Mouse (Mus musculus) gastrocnemius, postnatal 10 days (tissue): ENCODE data around the gene Zc3h7b. TPM values are rescaled to one million over a fixed set of nuclear protein-coding genes. Genes with fewer than 3 reads are reported as not detected.
A peak's percentile ranks its signal among the peaks of the same experiment; 100 is the strongest.
"Not testable (repeated sequence)": the region's sequence is repeated elsewhere in the genome, so short reads cannot be mapped to it uniquely, and the experiment has no call there.

Source experiments
- DNase-seq: peaks from one replicate; pipeline ENCODE4 v3.0.0; 2021; ENCODE audit warnings: mixed read lengths
- total RNA-seq, 2 experiments: library from RNA; stranded (reverse); gene quantifications; 2 replicates each; pipeline ENCODE4 v1.2.3; 2021

The Zc3h7b gene
- total RNA-seq, 2 experiments from 2014 or later = 39.8 to 43.1 TPM

DNA sequence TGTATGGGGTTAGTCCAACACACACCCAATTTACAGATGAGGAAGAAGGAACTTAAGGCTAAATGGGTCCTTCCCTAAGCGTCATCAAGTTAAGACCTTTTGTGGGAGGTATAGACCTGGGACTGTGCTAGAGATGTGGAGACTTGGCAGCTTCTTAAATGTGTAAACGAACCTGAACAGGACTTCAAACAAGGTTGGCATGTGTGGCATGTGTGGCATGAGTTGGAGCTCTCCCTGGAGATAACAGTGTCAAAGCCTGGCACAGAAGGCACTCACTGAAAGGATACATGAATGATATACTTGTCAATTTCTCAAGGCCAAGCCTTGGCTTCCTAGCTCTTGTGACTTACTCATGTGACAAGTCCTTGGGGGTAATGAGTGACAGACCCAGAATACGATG, 5.6 kb upstream of the Zc3h7b start:
- DNase-seq = no peak

DNA sequence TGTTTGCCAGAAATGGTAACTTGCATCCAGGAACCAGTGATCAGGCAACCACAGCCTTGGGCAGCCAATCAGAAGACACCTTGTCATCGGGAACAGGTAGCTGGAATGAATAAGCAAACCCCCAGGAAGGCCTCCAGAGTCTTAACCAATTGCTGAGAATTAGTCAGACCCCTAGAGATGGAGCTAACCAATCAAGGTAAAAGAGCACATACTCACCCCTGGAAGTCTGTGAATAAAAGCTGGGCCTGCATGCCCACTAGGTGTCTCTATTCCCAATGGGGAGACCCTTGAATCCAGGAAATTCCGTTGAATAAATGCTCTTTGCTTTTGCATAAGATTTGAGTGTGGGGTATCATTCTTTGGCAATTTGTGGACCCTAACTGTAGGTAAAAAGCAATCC, 4.9 kb upstream of the Zc3h7b start:
- no peak for DNase-seq

DNA sequence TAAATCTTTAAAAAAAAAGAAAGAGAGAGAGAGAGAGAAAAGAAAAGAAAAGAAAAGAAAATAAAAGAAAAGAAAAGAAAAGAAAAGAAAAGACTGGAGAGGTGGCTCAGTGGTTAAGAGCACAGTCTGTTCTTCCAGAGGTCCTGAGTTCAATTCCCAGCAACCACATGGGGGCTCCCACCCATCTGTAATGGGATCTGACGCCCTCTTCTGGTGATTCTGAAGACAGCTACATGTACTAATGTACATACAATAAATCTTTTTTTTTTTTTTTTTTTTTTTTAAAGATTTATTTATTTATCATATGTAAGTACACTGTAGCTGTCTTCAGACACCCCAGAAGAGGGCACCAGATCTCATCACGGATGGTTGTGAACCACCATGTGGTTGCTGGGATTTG, 2.5 kb upstream of the Zc3h7b start:
- not testable (repeated sequence) for DNase-seq

DNA sequence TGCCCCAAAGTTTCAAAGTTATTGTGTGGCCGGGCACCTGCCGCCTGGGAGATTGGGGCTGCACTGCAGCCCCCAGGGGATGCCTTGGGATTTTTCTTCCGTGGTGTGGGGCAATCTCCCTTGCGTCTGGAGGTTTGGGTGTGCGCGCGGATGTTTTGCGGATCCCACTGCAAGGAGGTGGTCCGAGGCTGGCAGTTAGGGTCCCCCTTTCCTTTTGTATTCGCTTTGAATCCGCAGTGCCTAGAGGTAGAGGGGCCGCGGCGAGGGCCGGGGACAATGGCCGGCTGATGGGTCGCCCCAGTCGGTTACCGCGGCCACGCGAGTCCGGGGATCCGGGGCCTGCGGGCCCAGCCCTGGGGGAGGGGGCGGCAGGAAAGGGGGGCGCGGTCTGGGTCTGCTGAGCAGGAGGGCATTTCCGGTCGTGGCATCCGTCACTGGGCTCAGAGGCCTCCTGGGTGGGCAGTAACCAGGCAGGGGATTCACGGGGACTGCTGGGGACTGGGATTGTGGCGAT, 801 bp downstream of the Zc3h7b start:
- peak; percentile 70 for DNase-seq

DNA sequence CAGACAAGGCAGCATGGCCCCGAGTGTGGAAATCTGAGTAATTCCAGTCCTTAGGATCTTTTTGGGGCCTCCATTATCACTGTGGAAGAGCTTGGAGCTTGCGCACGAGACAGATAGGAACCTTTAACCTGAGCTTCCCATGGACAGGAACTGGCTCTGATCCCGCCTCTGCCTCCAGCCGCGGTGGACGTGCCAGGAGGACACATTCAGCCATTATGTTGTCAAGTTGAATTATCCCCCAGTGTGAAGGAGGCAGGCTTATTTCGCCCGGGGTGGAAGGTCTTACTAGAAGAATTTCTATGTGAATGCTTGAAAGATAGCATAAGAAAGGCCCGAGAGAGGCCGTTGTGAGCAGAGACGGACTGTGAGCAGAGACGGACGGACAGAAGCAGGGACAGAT, 4.9 kb downstream of the Zc3h7b start:
- DNase-seq = no peak

DNA sequence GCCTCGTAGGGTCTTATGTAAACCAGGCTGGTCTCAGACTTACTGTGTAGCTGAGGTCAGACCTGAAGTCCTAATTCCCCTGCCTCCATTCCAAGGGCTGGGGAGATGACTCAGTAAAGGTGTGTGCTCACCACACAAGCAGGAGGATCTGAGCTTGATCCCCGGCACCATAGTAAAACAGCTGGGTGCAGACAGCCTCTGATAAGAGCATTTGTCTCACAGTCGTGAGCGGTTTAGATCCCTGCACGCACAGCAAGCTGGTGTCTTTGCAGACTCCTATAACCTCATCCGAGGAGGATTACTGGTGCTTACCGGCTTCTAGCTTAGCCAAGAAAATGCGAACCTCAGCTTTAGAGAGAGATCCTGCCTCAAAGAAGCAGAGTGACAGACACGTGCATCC, 8.8 kb downstream of the Zc3h7b start:
- DNase-seq = no peak

DNA sequence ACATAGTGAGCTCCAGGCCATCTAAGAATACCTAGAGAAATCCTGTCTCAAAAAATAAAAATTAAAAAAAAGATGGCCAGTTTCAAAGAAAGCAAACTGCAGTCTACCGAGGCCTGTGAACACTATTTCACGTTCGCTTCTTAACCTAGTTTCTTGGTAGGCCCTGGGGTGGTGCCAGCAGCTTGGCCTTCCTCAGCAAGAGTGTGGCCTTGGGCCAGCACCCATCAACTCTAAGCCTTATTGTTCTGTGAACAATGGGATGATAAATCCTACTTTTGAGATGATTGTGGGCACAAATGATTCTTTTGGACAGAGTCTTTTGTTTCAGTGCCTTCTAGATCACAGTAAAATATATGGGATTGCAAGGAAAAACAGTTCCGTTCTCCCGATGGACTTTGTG, 13.8 kb downstream of the Zc3h7b start:
- no peak for DNase-seq

DNA sequence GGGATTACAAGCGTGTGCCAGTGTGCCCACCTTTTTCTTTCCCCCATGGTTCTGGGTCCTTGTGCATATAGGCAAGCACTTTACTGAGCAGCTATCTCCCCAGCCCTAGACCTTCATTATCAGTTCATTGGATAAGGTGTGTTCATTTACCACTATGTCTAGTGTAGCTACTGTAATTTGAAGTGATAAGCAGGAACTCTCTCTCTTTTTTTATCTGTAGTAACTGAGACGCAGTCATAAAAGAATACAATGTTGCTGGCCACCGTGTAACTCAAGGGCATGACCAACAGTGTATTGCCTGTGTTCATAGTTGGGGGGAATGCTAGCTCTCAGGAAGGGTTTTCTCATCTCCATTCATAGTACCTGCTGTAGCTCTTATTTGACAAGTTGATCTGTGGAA, 14.7 kb downstream of the Zc3h7b start:
- no peak for DNase-seq

DNA sequence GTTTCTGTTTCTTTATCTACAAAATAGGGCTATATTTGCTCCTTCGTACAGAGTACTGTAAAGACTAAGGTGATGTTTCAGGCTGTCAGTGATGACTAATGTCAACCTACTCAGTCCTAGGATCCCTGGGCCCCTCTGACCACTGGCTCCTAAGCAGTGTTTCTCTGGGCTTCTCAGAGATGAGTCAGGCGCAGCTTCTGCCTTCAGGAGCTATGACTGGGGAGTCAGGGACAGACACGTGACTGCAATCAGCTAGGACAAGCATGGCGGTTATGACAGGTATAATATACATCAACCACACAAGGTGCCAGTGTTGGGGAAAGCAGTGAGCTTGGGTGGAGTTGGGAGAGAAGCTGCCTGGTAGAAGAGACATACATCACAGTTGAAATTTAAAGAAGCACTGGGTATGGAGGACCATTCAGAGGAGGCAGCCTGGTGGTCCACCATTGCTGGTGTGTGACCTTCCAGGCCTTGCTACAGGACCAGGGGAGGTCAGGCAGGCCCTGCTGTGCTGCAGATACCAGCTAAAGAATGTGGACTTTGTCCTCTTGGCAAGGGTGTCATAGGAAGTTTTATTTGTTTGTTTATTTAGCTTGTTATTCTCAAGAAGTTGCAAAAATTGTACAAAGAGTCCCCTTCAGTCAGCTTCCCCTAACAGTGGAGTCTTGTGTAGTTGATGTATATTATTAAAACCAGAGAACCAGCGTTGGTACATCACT, 15.7 kb downstream of the Zc3h7b start:
- no peak for DNase-seq

DNA sequence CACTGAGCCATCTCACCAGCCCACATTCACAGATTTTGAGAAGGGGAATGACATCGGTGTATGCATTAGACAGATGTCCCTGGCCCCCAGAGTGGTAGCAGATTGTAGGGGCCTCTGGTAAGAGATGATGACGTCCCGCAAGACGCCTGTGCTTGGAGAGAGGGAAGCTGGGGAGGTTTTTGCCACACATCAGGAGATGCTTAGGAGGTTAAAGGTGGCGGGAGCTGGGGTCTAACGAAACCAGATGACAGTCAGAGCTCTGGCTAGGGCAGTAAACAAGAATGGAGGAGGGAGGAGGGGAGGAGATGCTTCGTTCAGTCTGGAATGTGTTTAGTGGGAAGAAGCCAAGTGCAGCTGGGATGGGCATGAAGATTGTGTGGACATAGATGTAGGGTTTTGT, 16.5 kb downstream of the Zc3h7b start:
- no peak for DNase-seq

DNA sequence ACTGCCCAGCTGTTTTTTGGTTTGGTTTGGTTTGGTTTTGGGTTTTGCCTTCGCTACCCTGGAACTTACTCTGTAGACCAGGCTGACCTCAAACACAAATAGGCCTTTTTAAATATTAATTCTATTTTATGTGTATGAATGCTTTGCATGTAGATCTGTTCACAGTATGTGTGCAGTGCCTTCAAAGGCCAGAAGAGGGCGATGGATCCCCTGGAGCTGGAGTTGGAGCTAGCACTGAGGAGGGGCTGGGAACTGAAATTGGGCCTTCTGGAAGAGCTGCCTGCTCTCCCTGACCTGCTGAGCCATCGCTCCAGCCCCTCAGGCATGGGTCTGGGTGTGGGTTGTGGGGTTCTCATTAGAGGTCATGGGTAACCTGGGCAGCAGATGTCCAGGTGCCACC, 17.1 kb downstream of the Zc3h7b start:
- DNase-seq = no peak

DNA sequence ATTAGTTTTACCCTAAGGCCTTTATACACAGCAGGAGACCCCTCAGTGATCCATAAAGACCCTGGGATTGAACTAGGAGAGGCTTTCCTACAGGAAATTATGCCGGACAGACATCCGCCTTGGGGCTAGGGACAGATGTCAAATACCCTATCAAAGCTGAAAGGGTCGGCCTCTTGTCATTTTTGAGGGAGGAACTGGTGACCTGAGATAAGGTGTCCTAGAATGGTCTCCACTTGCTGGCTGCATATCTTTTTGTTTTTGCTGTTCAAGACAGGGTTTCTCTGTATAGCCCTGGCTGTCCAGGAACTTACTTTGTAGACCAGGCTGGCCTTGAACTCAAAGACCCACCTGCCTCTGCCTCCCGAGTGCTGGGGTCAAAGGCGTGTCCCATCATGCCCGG, 19.7 kb downstream of the Zc3h7b start:
- DNase-seq = no peak

DNA sequence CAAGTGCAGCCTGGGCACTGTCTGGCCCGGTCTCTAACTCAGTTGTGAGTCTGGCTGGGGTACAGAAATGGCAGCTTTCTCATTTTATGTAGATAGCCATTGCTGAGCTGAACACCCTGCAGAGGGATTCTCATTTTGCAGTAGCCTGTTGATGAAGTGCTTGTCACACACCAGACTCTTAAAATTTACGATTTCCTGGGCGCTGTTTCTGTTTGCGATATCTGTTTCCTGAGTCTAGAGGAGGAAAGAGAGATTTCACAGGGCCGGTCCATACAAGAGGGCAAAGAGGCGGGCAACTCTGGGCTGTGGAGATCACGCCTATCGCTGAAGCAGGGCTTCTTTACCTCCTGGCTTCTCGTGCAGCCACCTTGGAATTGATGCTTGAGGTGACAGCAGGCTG, 20.8 kb downstream of the Zc3h7b start:
- no peak for DNase-seq

DNA sequence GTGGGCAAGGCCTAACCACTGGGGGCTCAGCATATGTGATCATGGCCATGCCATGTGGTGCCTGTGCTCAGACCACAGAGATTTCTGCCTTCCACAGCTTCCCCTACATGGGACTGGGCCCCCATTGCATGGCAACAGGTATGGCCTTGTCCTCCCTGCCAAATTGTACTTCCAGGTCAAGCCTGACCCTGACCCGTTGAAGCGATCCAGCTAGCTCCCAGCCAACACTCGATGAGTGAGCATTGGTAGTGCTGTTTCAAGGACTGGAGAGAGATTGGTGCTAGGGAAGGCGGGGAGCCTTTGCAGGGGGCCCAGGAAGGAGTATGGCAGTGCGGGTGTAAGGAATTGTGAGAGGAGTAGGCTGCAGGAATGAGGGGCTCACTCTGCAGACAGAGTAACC, 21.6 kb downstream of the Zc3h7b start:
- no peak for DNase-seq

DNA sequence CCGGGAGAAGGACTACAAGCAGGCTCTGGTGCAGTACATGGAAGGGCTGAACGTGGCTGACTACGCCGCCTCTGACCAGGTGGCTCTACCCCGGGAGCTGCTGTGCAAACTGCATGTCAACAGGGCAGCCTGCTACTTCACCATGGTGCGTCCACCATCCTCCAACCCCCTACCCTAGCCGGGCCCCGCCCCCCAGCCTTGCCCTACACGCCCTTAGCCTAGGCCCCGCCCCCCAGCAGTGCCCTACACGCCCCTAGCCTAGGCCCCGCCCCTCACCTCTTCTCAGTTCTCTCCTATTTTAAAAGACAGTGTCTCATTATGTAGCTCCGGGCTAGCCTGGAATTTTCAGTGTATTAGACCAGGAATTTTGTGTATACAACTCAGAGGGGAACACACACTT, 24.2 kb downstream of the Zc3h7b start:
- no peak for DNase-seq

DNA sequence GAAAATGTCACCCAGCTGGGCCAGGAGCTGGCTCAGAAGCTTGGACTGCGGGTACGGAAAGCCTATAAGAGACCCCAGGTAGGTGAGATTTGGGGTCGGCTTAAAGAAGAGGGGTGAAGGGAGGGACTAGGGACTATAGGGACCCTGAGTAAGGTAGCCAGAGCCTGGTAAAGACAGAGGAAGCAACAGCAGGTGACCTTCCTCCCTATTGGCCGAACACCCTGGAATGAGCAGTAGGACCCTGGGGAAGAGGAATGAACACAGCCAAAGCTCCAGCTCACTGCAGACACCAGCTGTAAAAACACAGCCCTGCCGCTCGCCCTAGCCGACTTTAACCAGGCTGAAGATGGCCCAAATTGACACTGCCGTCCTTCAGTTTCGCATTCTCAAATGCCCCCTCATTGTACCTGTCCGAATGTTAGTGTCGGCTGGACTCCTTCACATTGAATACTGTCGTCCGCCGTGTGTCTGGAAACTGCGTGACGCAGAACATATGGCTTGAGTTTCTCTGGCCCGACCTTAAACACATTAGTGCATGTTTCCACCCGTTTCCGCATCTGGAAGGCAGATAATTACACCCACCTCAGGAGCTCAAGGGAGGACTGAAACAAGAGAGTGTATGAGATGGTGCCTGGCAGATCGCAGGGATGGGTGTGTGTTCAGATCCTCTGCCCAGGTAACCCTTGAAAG, 27.7 kb downstream of the Zc3h7b start:
- DNase-seq = no peak

DNA sequence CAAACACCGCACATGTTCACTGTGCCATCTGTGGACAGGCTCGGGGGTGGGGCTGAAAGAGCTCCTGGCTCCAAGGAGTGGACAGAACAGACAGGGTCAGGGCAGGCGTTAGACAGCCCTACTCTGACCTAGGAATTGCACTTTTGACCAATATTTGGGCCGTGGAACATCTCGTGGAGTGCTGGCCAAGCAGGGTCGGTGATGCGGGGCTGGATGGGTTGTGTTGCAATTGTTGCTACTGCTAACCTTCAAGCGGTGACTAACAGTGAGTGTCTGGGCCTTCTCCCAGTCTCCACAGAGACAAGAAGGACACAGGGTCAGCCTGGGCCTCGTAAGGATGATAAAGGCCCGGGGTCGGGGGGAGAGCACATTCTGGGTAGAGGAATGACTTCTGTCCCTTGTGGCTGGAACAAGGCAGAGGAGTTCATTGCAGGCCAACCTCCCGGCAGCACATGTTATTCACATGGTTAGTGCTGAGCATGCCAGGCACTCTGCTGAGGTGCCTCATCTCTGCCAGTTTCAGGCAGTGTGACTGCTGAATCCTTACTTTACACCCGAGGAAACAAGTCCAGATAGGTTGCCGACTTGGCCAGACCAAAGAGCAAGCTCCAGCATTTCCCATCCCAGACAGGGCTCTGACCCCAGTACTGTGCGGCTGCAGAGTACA, 29.8 kb downstream of the Zc3h7b start:
- DNase-seq = no peak

DNA sequence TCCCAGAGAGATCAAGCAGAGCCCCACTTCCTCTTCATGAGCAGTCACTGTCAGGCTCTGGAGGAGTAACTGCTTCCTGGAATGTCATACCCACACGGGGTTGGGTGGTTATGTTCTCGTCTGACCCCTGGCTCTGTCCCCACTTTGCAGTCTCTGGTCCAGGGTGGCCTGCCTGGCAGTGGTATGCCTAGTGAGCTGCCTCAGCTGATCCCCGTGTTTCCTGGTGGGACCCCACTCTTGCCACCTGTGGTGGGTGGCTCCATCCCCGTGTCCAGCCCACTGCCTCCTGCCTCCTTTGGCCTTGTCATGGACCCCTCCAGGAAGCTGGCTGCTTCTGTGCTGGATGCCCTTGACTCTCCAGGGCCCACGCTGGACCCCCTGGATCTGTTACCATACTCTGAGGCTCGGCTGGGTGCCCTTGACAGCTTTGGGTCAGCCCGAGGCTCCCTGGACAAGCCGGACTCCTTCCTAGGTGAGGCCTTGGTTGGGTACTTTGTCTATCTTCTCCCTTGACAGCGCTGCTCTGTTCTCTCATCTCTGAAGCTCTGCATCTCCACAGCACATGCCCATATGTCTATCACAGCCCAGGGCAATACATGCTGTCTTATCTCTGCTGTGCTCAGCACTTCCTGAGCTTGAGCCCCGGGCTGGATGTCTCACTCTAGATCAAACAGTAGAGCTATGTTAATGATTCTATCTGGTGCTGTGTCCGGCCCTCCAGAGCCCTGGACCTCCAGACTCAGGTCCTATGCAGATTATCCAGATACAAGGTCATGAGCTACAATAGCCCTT, 32.0 kb downstream of the Zc3h7b start:
- no peak for DNase-seq

DNA sequence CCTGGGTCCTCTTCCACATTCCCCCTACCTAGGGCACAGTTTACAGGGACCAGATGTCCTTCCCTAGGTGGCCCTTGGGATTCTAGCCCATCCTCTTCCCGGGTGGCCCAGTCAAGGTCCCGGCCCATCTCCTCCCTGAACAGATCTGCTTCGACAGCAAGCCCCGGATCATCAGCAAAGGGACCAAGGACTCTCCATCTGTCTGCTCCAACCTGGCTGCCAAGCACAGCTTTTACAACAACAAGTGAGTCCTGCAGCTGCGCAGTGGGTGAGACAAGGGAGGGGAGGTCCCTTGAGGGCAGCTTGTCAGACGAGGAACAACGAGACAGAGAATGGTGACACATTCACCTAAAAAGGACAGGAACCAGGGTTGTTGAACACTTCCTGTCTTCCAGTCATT, 37.0 kb downstream of the Zc3h7b start:
- no peak for DNase-seq

DNA sequence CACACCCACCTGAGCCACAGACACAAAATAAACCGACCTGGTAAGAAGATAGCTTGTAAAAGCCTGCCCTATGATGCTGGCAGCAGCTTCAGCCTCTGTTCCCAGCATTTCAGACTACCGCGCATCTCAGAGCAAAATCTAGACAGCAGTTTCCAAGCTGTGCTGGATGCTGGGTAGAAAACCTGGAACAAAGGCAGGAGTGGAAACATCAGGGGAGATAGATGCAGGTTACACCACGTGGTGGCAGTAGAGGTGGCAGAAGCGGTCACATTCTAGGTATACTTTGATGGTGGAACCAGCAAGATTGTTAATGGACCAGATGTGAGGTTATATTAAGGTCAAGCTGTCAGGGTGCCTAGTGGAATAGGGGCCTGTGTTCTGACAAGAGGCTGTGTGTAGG, 39.9 kb downstream of the Zc3h7b start:
- DNase-seq = no peak

DNA sequence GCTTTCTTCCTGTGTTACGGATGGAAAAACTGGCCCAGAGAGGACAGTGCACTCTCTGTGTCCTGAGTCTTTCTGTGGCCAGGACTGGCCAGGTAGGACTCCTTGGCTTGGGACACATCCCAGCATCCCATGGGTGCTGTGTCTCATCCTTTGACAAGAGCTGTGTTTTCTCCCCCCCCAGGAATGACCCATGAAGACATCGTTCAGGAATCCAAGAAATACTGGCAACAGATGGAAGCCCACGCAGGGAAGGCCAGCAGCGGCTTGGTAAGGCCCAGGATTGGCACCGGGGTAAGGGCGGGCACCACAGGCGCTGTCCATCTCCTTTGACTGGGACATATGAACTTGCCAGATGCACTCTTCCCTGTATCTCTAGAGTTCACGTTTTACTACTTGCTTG, 40.8 kb downstream of the Zc3h7b start:
- DNase-seq = no peak

DNA sequence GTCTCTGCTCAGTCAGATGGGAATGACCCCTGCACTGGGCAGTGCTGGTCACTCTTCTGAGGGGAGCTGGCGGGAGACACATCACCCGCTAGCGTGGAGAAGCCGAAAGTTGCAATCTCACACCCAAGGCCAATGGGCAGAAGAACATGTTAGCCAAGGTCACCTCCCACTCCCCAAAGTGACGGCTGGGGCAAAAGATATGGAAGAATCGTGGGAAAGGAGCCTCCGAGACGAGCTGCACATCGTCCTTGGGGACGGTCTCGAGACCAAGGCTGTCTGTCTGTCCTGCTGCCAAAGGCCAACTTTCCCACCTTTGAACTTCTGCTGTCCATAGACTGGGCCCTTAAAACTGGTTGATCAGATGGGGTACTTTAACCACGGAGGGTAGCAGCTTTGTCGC, 42.7 kb downstream of the Zc3h7b start:
- DNase-seq = no peak

DNA sequence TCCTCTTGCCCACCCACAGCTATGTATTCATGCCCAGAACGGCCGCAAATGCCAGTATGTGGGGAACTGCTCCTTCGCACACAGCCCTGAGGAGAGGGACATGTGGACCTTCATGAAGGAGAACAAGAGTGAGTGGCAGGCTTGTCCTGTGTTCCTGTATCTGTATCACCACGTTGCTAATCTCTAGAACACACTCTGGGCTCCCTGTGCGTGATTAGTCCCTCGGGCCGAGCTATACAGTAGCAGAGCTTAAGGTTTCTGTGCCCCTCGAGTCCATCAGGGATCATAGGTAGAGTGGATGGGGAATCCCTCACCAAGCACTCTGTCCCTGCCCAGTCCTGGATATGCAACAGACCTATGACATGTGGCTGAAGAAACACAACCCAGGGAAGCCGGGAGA, 47.6 kb downstream of the Zc3h7b start:
- DNase-seq = no peak
